Mouse (Mus musculus) limb, embryonic 12.5 days (tissue): Measurements from ENCODE around the gene Tmem145. TPM values are rescaled to one million over a fixed set of nuclear protein-coding genes. Genes with fewer than 3 reads are reported as not detected.

Experiments
- ATAC-seq: fragments of 200-750 bp; cut with Nextera tagmentation; 2 replicates; pipeline ENCODE4 v1.8.0; 2017; ENCODE audit warnings: low read depth, moderate TSS enrichment; ENCODE audit not compliant: insufficient number of reproducible peaks, insufficient read depth, low FRiP score, low TSS enrichment
- H3K27ac ChIP-seq: fragments of 300-500 bp; sonication (generic); 2 replicates; pipeline ENCODE4 v1.5.1; 2016; ENCODE audit warnings: mild to moderate bottlenecking, moderate library complexity
- H3K27me3 ChIP-seq: fragments of 300-500 bp; sonication (generic); 2 replicates; pipeline ENCODE4 v1.6.1; 2016; ENCODE audit warnings: mild to moderate bottlenecking, moderate library complexity
- H3K36me3 ChIP-seq: fragments of 300-500 bp; sonication (generic); 2 replicates; pipeline ENCODE4 v1.6.1; 2016; ENCODE audit warnings: mild to moderate bottlenecking, moderate library complexity
- H3K4me1 ChIP-seq: fragments of 300-500 bp; sonication (generic); replicated peaks from 2 replicates; pipeline ENCODE4 v1.6.1; 2016
- H3K4me2 ChIP-seq: fragments of 300-500 bp; sonication (generic); 2 replicates; pipeline ENCODE4 v1.6.1; 2016; ENCODE audit warnings: mild to moderate bottlenecking, moderate library complexity
- H3K4me3 ChIP-seq: fragments of 300-500 bp; sonication (generic); replicated peaks from 2 replicates; pipeline ENCODE4 v1.5.1; 2016; ENCODE audit warnings: mild to moderate bottlenecking
- H3K9ac ChIP-seq: fragments of 300-500 bp; sonication (generic); replicated peaks from 2 replicates; pipeline ENCODE4 v1.6.1; 2016; ENCODE audit warnings: mild to moderate bottlenecking, moderate library complexity
- H3K9me3 ChIP-seq: fragments of 300-500 bp; sonication (generic); 2 replicates; pipeline ENCODE4 v1.6.1; 2016; ENCODE audit warnings: mild to moderate bottlenecking, moderate library complexity
- WGBS: fragments of 180-500 bp; shearing (Covaris S2); methylation state at CpG from one replicate; pipeline ENCODE4 v1.1.7; 2016; 5-methylcytosine and 5-hydroxymethylcytosine counted together
- polyA plus RNA-seq: library from polyadenylated mRNA; unstranded; fragments of >200 nt; fragmentation: Nextera tagmentation; extraction: Ambion mirVana; gene quantifications from 2 replicates; pipeline ENCODE4 v1.2.1, GENCODE M21; 2016

Gene Tmem145
- polyA plus RNA-seq, 1 experiment from 2014 or later = 1.1 TPM

- ATAC-seq = no peak
- H3K27ac ChIP-seq = no peak overlapping the region
- H3K36me3 ChIP-seq = peaks cover 62% of the 10 kb centered on the region
- H3K9me3 ChIP-seq = no peaks in the 10 kb centered on the region
- no peak overlapping the region for H3K4me2 ChIP-seq
- no peak overlapping the region for H3K4me3 ChIP-seq
- no peak overlapping the region for H3K9ac ChIP-seq
- no peaks in the 10 kb centered on the region for H3K27me3 ChIP-seq
- H3K4me1 ChIP-seq = peaks cover 19% of the 10 kb centered on the region
- 87% methylated on average over 12 of the region's 12 CpGs for WGBS
These were observed 10.8 kb upstream of the Tmem145 start for GRCm38 (mm10) chr7:25294960-25295722.

GRCm38 (mm10) chr7:25296945-25297453 is 8.9 kb upstream of the Tmem145 start:
- peaks cover 44% of the 10 kb centered on the region for H3K36me3 ChIP-seq
- H3K27me3 ChIP-seq = no peaks in the 10 kb centered on the region
- H3K4me3 ChIP-seq = peak overlapping the region; percentile 87
- peak overlapping the region; percentile 97 for H3K27ac ChIP-seq
- peak; percentile 21; the same call in 1 of the 2 replicates for ATAC-seq
- peaks cover 19% of the 10 kb centered on the region for H3K4me1 ChIP-seq
- under 1% methylated on average over 21 of the region's 21 CpGs for WGBS
- H3K9me3 ChIP-seq = no peaks in the 10 kb centered on the region
- H3K4me2 ChIP-seq = peak overlapping the region; percentile 79
- peak overlapping the region; percentile 91 for H3K9ac ChIP-seq

- Histone ChIP-seq H3K9ac (peak within 1 kb of the TSS; percentile 91), H3K36me3 (peaks cover 37% of the 10 kb centered on the region), H3K9me3 (no peaks in the 10 kb centered on the region), H3K4me2 (peak within 1 kb of the TSS; percentile 79), H3K4me3 (peak within 1 kb of the TSS; percentile 87), H3K27me3 (no peaks in the 10 kb centered on the region), H3K27ac (peak within 1 kb of the TSS; percentile 97), H3K4me1 (peaks cover 19% of the 10 kb centered on the region)
- ATAC-seq = peak; percentile 93
- WGBS = under 1% methylated on average over 52 of the region's 52 CpGs
These were observed 8.2 kb upstream of the Tmem145 start, which contains the start of gene Pafah1b3 for GRCm38 (mm10) chr7:25297454-25298325. Pafah1b3 (minus strand) TSS chr7:25297986.

GRCm38 (mm10) chr7:25301063-25301462 is 4.8 kb upstream of the Tmem145 start, which contains the start of gene Prr19:
Prr19 (plus strand) TSS chr7:25301411.
- Histone ChIP-seq H3K27me3 (peaks cover 12% of the 10 kb centered on the region), H3K27ac (no peak within 1 kb of the TSS), H3K9ac (no peak within 1 kb of the TSS), H3K9me3 (no peaks in the 10 kb centered on the region), H3K4me1 (peaks cover 25% of the 10 kb centered on the region), H3K4me2 (no peak within 1 kb of the TSS), H3K4me3 (no peak within 1 kb of the TSS), H3K36me3 (peaks cover 3% of the 10 kb centered on the region)
- no peak for ATAC-seq
- WGBS = 59% methylated on average over 19 of the region's 19 CpGs

GRCm38 (mm10) chr7:25303003-25303684 is 2.8 kb upstream of the Tmem145 start:
- WGBS = 55% methylated on average over 9 of the region's 9 CpGs
- ATAC-seq = no peak

GRCm38 (mm10) chr7:25303685-25304006 is 2.3 kb upstream of the Tmem145 start:
- H3K9ac ChIP-seq = no peak overlapping the region
- no peak for ATAC-seq
- no peaks in the 10 kb centered on the region for H3K9me3 ChIP-seq
- no peak overlapping the region for H3K4me2 ChIP-seq
- H3K27me3 ChIP-seq = peaks cover 31% of the 10 kb centered on the region
- H3K36me3 ChIP-seq = no peaks in the 10 kb centered on the region
- H3K4me3 ChIP-seq = no peak overlapping the region
- H3K27ac ChIP-seq = no peak overlapping the region
- WGBS = 79% methylated on average over 3 of the region's 3 CpGs
- peaks cover 11% of the 10 kb centered on the region for H3K4me1 ChIP-seq

More at GRCm38 (mm10) chr7:25303003-25303684, 2.8 kb upstream of the Tmem145 start:
- Histone ChIP-seq H3K27me3 (peaks cover 26% of the 10 kb centered on the region), H3K9me3 (no peaks in the 10 kb centered on the region), H3K27ac (no peak overlapping the region), H3K9ac (no peak overlapping the region), H3K36me3 (no peaks in the 10 kb centered on the region), H3K4me1 (peaks cover 16% of the 10 kb centered on the region), H3K4me2 (no peak overlapping the region), H3K4me3 (no peak overlapping the region)

GRCm38 (mm10) chr7:25305481-25305880 is 425 bp upstream of the Tmem145 start:
- peaks cover 10% of the 10 kb centered on the region; the same call in 1 of the 2 replicates for H3K4me1 ChIP-seq
- H3K4me3 ChIP-seq = peak overlapping the region; percentile 51
- no peaks in the 10 kb centered on the region for H3K9me3 ChIP-seq
- H3K36me3 ChIP-seq = no peaks in the 10 kb centered on the region
- H3K27ac ChIP-seq = no peak overlapping the region
- no peak overlapping the region for H3K9ac ChIP-seq
- no peak for ATAC-seq
- peaks cover 44% of the 10 kb centered on the region for H3K27me3 ChIP-seq
- H3K4me2 ChIP-seq = peak overlapping the region; percentile 96
- WGBS = 2% methylated on average over 2 of the region's 2 CpGs

- Histone ChIP-seq H3K27ac (no peak overlapping the region), H3K9ac (no peak overlapping the region)
- ATAC-seq = no peak
These were observed 699 bp downstream of the Tmem145 start for GRCm38 (mm10) chr7:25306614-25306996.

GRCm38 (mm10) chr7:25308702-25309318 is 2.9 kb downstream of the Tmem145 start:
- Histone ChIP-seq H3K27ac (no peak overlapping the region), H3K27me3 (peaks cover 74% of the 10 kb centered on the region), H3K4me3 (no peak overlapping the region), H3K9ac (no peak overlapping the region), H3K36me3 (no peaks in the 10 kb centered on the region), H3K4me1 (peaks cover 10% of the 10 kb centered on the region; the same call in 1 of the 2 replicates), H3K4me2 (no peak overlapping the region), H3K9me3 (no peaks in the 10 kb centered on the region)
- WGBS = 57% methylated on average over 17 of the region's 17 CpGs
- ATAC-seq = no peak

More at GRCm38 (mm10) chr7:25306614-25306996, 699 bp downstream of the Tmem145 start:
- H3K27me3 ChIP-seq = peaks cover 53% of the 10 kb centered on the region
- no peaks in the 10 kb centered on the region for H3K36me3 ChIP-seq
- WGBS = 32% methylated on average over 2 of the region's 2 CpGs
- H3K4me1 ChIP-seq = peaks cover 10% of the 10 kb centered on the region; the same call in 1 of the 2 replicates
- H3K4me2 ChIP-seq = peak overlapping the region; percentile 96
- H3K9me3 ChIP-seq = no peaks in the 10 kb centered on the region
- H3K4me3 ChIP-seq = peak overlapping the region; percentile 51; the same call in 1 of the 2 replicates

- Histone ChIP-seq H3K4me3 (no peak overlapping the region), H3K9ac (no peak overlapping the region), H3K27me3 (peaks cover 78% of the 10 kb centered on the region), H3K9me3 (no peaks in the 10 kb centered on the region), H3K4me1 (peaks cover 10% of the 10 kb centered on the region; the same call in 1 of the 2 replicates), H3K4me2 (no peak overlapping the region), H3K27ac (no peak overlapping the region), H3K36me3 (no peaks in the 10 kb centered on the region)
- WGBS = 90% methylated on average over 9 of the region's 9 CpGs
- no peak for ATAC-seq
These were observed 3.5 kb downstream of the Tmem145 start for GRCm38 (mm10) chr7:25309425-25309824.
